Mouse (Mus musculus) stomach, postnatal 0 days (tissue): ENCODE results near the gene Tle2. TPM values are rescaled to one million over a fixed set of nuclear protein-coding genes. Genes with fewer than 3 reads are reported as not detected.

Experiments
- ATAC-seq: fragments of 200-750 bp; cut with Nextera tagmentation; 2 replicates; pipeline ENCODE4 v1.8.0; 2017; ENCODE audit not compliant: low FRiP score, low TSS enrichment
- DNase-seq: peaks from one replicate; pipeline ENCODE4 v3.0.0-alpha.2; 2016; ENCODE audit warnings: low spot score
- H3K27ac ChIP-seq: fragments of 300-500 bp; sonication (generic); replicated peaks from 2 replicates; pipeline ENCODE4 v1.5.1; 2014; ENCODE audit warnings: mild to moderate bottlenecking, control low read depth
- H3K27me3 ChIP-seq: fragments of 300-500 bp; sonication (generic); 2 replicates; pipeline ENCODE4 v1.6.1; 2014; ENCODE audit warnings: low read length; ENCODE audit not compliant: control insufficient read depth, insufficient read depth
- H3K36me3 ChIP-seq: fragments of 300-500 bp; sonication (generic); 2 replicates; pipeline ENCODE4 v1.6.1; 2014; ENCODE audit warnings: low read length, mixed read lengths; ENCODE audit not compliant: control insufficient read depth, insufficient read depth
- H3K4me1 ChIP-seq: fragments of 300-500 bp; sonication (generic); replicated peaks from 2 replicates; pipeline ENCODE4 v1.6.1; 2014; ENCODE audit warnings: antibody characterized with exemption; ENCODE audit not compliant: control insufficient read depth, insufficient read depth
- H3K4me2 ChIP-seq: fragments of 300-500 bp; sonication (generic); replicated peaks from 2 replicates; pipeline ENCODE4 v1.6.1; 2014; ENCODE audit warnings: low read depth, mild to moderate bottlenecking, control low read depth, moderate library complexity
- H3K4me3 ChIP-seq: fragments of 300-500 bp; sonication (generic); 2 replicates; pipeline ENCODE4 v1.5.1; 2014; ENCODE audit warnings: low read depth, low read length, control low read depth
- H3K9ac ChIP-seq: fragments of 300-500 bp; sonication (generic); 2 replicates; pipeline ENCODE4 v1.6.1; 2014; ENCODE audit warnings: mild to moderate bottlenecking, low read length, control low read depth, mixed read lengths
- H3K9me3 ChIP-seq: fragments of 300-500 bp; sonication (generic); 2 replicates; pipeline ENCODE4 v1.6.1; 2016; ENCODE audit warnings: low read length; ENCODE audit not compliant: control insufficient read depth
- CTCF ChIP-seq: IDR thresholded peaks from 2 replicates; pipeline ENCODE4 v1.5.1; 2016; ENCODE audit warnings: antibody characterized with exemption, low read depth, mild to moderate bottlenecking, moderate library complexity
- EP300 ChIP-seq: optimal IDR thresholded peaks from 2 replicates; pipeline ENCODE3; 2016; ENCODE audit warnings: antibody characterized with exemption
- WGBS: fragments of 180-500 bp; shearing (Covaris S2); extraction: QIAGEN DNeasy Blood & Tissue Kit; methylation state at CpG from one replicate; pipeline ENCODE4 v1.1.7; 2014; 5-methylcytosine and 5-hydroxymethylcytosine counted together
- polyA plus RNA-seq: library from polyadenylated mRNA; unstranded; fragments of >200 nt; fragmentation: Nextera tagmentation; extraction: Ambion mirVana; gene quantifications from 2 replicates; pipeline ENCODE4 v1.2.1, GENCODE M21; 2015

Tle2 gene
- polyA plus RNA-seq, 1 experiment from 2014 or later, result 4.8 TPM

- H3K9ac ChIP-seq, result peak overlapping the region; percentile 48
- peak overlapping the region; percentile 22; the same call in 1 of the 2 replicates for H3K4me3 ChIP-seq
- H3K4me1 ChIP-seq, result peaks cover 9% of the 10 kb centered on the region
- peak overlapping the region; percentile 49 for H3K27ac ChIP-seq
- TF ChIP-seq EP300 (no peak), CTCF (no peak)
- no peaks in the 10 kb centered on the region for H3K36me3 ChIP-seq
- ATAC-seq (peak; percentile 39; the same call in 1 of the 2 replicates), DNase-seq (peak; percentile 61)
- H3K27me3 ChIP-seq, result no peaks in the 10 kb centered on the region
- 3% methylated on average over 8 of the region's 12 CpGs for WGBS
- H3K9me3 ChIP-seq, result no peaks in the 10 kb centered on the region
- peak overlapping the region; percentile 52 for H3K4me2 ChIP-seq
Measured at GRCm38 (mm10) chr10:81597137-81597950, 23.0 kb downstream of the Tle2 start.

DNA sequence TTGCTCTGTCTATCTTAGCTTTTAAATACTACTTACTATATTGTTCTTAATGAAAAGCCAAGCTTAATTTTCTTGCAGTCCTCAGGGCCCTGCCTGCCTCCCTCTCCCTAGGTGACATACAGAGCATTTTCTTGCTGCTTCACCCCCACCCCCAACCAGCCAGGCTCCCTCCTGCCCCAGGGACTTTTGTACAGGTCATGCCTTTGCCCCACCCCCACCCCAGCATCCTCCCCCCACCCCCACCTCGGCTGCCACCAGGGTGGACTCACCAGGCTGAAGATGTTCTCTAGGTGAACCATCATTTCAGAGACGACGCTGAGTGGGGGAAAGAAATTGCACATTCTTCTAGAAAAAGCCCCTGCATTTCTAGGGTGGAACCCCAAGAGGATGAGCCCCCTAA, 24.0 kb downstream of the Tle2 start:
- 57% methylated on average over 3 of the region's 3 CpGs for WGBS
- Histone ChIP-seq H3K4me1 (peaks cover 9% of the 10 kb centered on the region), H3K27ac (no peak overlapping the region), H3K27me3 (no peaks in the 10 kb centered on the region), H3K4me3 (no peak overlapping the region), H3K9ac (no peak overlapping the region), H3K36me3 (no peaks in the 10 kb centered on the region), H3K9me3 (no peaks in the 10 kb centered on the region), H3K4me2 (no peak overlapping the region)
- no peak for DNase-seq
- TF ChIP-seq EP300, result no peak
- TF ChIP-seq CTCF, result no peak
- ATAC-seq, result no peak

GRCm38 (mm10) chr10:81598871-81599270, 24.5 kb downstream of the Tle2 start:
- H3K4me3 ChIP-seq, result no peak overlapping the region
- DNase-seq (no peak), ATAC-seq (no peak)
- no peak overlapping the region for H3K4me2 ChIP-seq
- no peak overlapping the region for H3K27ac ChIP-seq
- no peaks in the 10 kb centered on the region for H3K27me3 ChIP-seq
- H3K4me1 ChIP-seq, result peaks cover 9% of the 10 kb centered on the region
- 44% methylated on average over 6 of the region's 6 CpGs for WGBS
- TF ChIP-seq EP300 (no peak), CTCF (no peak)
- no peak overlapping the region for H3K9ac ChIP-seq
- H3K9me3 ChIP-seq, result no peaks in the 10 kb centered on the region
- H3K36me3 ChIP-seq, result no peaks in the 10 kb centered on the region

DNA sequence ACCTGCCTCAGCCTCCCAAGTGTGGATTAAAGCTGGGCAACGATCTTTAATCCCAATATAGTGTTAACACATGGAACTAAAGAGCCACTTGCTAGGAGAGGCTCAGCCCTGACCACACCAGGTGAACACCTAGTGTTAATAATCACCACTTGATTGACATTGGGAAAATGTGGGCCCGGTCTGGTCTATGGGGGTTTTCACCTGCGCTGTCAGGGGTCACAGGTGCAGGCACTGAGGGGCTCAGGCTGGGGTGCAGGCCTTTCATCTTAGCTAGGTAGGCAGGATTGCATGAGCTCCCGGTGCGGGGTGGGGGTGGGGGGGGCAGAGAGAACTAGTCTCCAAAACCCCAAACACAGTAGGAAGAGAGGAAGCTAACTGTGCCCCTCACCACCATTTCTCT, 25.3 kb downstream of the Tle2 start:
- 57% methylated on average over 5 of the region's 5 CpGs for WGBS
- H3K27me3 ChIP-seq, result no peaks in the 10 kb centered on the region
- DNase-seq (no peak), ATAC-seq (no peak)
- H3K4me2 ChIP-seq, result no peak overlapping the region
- H3K9ac ChIP-seq, result no peak overlapping the region
- no peak overlapping the region for H3K4me3 ChIP-seq
- peaks cover 9% of the 10 kb centered on the region for H3K4me1 ChIP-seq
- no peak for TF ChIP-seq EP300
- TF ChIP-seq CTCF, result no peak
- H3K9me3 ChIP-seq, result no peaks in the 10 kb centered on the region
- no peaks in the 10 kb centered on the region for H3K36me3 ChIP-seq
- H3K27ac ChIP-seq, result no peak overlapping the region

DNA sequence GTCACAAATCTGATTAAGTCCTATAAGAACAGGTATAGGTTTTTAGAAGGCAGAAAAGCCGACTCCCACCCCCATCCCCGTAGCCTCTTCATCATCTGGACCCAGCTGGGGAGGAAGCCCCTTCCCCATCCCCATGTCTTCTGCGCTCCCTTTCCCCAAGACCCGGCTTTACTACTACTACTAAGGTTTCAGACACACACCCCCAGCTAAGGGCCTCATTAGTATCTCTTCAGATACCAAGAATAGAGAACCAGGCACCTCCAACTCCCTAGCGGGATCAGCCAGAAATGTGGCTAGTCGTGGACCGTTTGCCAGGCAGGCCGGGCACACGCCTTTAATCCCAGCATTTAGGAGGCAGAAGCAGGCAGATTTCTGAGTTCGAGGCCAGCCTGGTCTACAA, 25.7 kb downstream of the Tle2 start:
- Histone ChIP-seq H3K27ac (no peak overlapping the region), H3K4me1 (peaks cover 9% of the 10 kb centered on the region), H3K4me3 (no peak overlapping the region), H3K9ac (no peak overlapping the region), H3K27me3 (no peaks in the 10 kb centered on the region), H3K4me2 (no peak overlapping the region), H3K36me3 (no peaks in the 10 kb centered on the region), H3K9me3 (no peaks in the 10 kb centered on the region)
- ATAC-seq, result no peak
- DNase-seq, result no peak
- WGBS, result 58% methylated on average over 10 of the region's 10 CpGs
- TF ChIP-seq CTCF (no peak), EP300 (no peak)

- under 1% methylated on average over 27 of the region's 28 CpGs for WGBS
- Histone ChIP-seq H3K4me2 (peak within 1 kb of the TSS; percentile 51), H3K27me3 (no peaks in the 10 kb centered on the region), H3K4me3 (0 out of 2 replicates have a peak within 1 kb of the TSS, but pooled peaks have one; percentile 12), H3K27ac (peak within 1 kb of the TSS; percentile 49; the same call in 1 of the 2 replicates), H3K36me3 (no peaks in the 10 kb centered on the region), H3K9me3 (no peaks in the 10 kb centered on the region), H3K4me1 (peaks cover 12% of the 10 kb centered on the region), H3K9ac (0 out of 2 replicates have a peak within 1 kb of the TSS, but pooled peaks have one; percentile 38)
- peak; percentile 97 for DNase-seq
- TF ChIP-seq EP300, result no peak
- 0 out of 2 replicates have a peak, but pooled peaks have one; percentile 1 for TF ChIP-seq CTCF
- peak; percentile 85 for ATAC-seq
Measured at GRCm38 (mm10) chr10:81600738-81601203, 26.4 kb downstream of the Tle2 start, which contains the start of gene Tle6. Gene Tle6 (minus strand): TSS chr10:81601073.
